Mouse (Mus musculus) embryonic facial prominence, embryonic 11.5 days (tissue): ENCODE measurements around the gene Strn3. TPM values are rescaled to one million over a fixed set of nuclear protein-coding genes. Genes with fewer than 3 reads are reported as not detected.

Experiments
- ATAC-seq: fragments of 200-750 bp; cut with Nextera tagmentation; replicated peaks from 2 replicates; pipeline ENCODE4 v1.8.0; 2017; ENCODE audit warnings: low read depth; ENCODE audit not compliant: insufficient number of reproducible peaks, low FRiP score, low TSS enrichment
- DNase-seq: peaks from one replicate; pipeline ENCODE4 v3.0.0-alpha.2; 2015; ENCODE audit warnings: low spot score
- H3K27ac ChIP-seq: fragments of 300-500 bp; sonication (generic); replicated peaks from 2 replicates; pipeline ENCODE4 v1.5.1; 2014; ENCODE audit warnings: mild to moderate bottlenecking, low read depth, low read length, control low read depth
- H3K27me3 ChIP-seq: fragments of 300-500 bp; sonication (generic); 2 replicates; pipeline ENCODE4 v1.6.1; 2014; ENCODE audit warnings: mild to moderate bottlenecking, low read length, moderate library complexity, mixed read lengths; ENCODE audit not compliant: control insufficient read depth, insufficient read depth
- H3K36me3 ChIP-seq: fragments of 300-500 bp; sonication (generic); replicated peaks from 2 replicates; pipeline ENCODE4 v1.6.1; 2014; ENCODE audit warnings: low read depth, mild to moderate bottlenecking, low read length, moderate library complexity, mixed read lengths; ENCODE audit not compliant: control insufficient read depth, insufficient read depth
- H3K4me1 ChIP-seq: fragments of 300-500 bp; sonication (generic); 2 replicates; pipeline ENCODE4 v1.6.1; 2014; ENCODE audit warnings: low read length, mixed read lengths; ENCODE audit not compliant: control insufficient read depth, insufficient read depth
- H3K4me2 ChIP-seq: fragments of 300-500 bp; sonication (generic); 2 replicates; pipeline ENCODE4 v1.6.1; 2014; ENCODE audit warnings: low read depth, mild to moderate bottlenecking, control low read depth, low read length, moderate library complexity
- H3K4me3 ChIP-seq: fragments of 300-500 bp; sonication (generic); 2 replicates; pipeline ENCODE4 v1.5.1; 2014; ENCODE audit warnings: low read depth, low read length, control low read depth
- H3K9ac ChIP-seq: fragments of 300-500 bp; sonication (generic); replicated peaks from 2 replicates; pipeline ENCODE4 v1.6.1; 2014; ENCODE audit warnings: mild to moderate bottlenecking, control low read depth, low read length
- H3K9me3 ChIP-seq: fragments of 300-500 bp; sonication (generic); replicated peaks from 2 replicates; pipeline ENCODE4 v1.6.1; 2016; ENCODE audit warnings: mild to moderate bottlenecking, low read length, inconsistent platforms, mixed read lengths; ENCODE audit not compliant: control insufficient read depth
- WGBS: fragments of 180-500 bp; shearing (Covaris S2); extraction: QIAGEN DNeasy Blood & Tissue Kit; methylation state at CpG from one replicate; pipeline ENCODE4 v1.1.7; 2014; 5-methylcytosine and 5-hydroxymethylcytosine counted together
- polyA plus RNA-seq: library from polyadenylated mRNA; unstranded; fragments of >200 nt; fragmentation: Nextera tagmentation; extraction: Ambion mirVana; gene quantifications from 2 replicates; pipeline ENCODE4 v1.2.1, GENCODE M21; 2014

Strn3 gene
- polyA plus RNA-seq, 1 experiment from 2014 or later: 60.3 TPM

DNA sequence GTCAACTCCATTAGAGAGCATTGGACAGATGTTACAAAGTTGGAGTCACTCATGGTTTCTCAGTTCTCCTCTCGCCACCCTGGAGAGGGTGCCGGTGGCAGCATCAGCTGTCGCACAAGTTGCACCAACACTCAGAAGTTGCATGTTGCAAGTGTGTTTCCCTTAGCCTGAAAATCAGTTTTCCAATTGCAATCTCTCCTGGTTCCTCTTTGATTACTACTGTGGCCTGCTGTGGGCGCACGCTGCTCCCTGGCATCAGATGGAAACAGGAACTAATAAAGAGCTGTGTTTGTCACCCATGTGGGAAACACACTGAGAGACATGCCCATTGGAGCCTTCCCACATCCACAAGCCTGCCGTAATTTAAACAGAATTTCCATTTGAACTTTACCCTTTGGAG lies 26.9 kb upstream of the Strn3 start:
- H3K9ac ChIP-seq: no peak overlapping the region
- 84% methylated on average over 6 of the region's 6 CpGs for WGBS
- no peak overlapping the region for H3K4me3 ChIP-seq
- ATAC-seq (no peak), DNase-seq (no peak)
- no peak overlapping the region for H3K4me2 ChIP-seq
- no peaks in the 10 kb centered on the region for H3K9me3 ChIP-seq
- H3K27ac ChIP-seq: no peak overlapping the region
- no peaks in the 10 kb centered on the region for H3K4me1 ChIP-seq
- H3K36me3 ChIP-seq: no peaks in the 10 kb centered on the region
- H3K27me3 ChIP-seq: no peaks in the 10 kb centered on the region

DNA sequence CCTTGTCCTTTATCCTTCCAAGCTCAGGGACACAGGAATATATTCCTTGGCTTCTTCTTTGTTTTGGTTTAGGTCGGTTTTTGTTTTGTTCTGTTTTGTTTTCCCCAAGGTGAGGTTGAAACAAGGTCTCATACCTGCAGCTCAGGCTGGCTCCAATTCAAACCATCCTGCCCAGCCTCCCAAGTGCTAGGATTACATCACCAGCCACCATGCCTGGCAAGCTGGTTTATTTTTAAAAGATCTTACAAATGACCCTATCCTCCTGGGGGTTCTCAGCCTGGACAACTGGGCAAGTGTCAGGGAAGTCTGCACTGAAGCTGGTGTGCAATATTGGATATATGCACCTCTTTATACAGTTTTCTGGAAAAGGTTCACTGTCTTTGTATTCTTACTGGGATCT lies 21.0 kb upstream of the Strn3 start:
- WGBS: 72% methylated on average over 1 of the region's 1 CpGs
- no peaks in the 10 kb centered on the region for H3K4me1 ChIP-seq
- H3K27me3 ChIP-seq: no peaks in the 10 kb centered on the region
- H3K9ac ChIP-seq: no peak overlapping the region
- DNase-seq (no peak), ATAC-seq (no peak)
- H3K4me3 ChIP-seq: no peak overlapping the region
- no peak overlapping the region for H3K4me2 ChIP-seq
- no peak overlapping the region for H3K27ac ChIP-seq
- H3K9me3 ChIP-seq: no peaks in the 10 kb centered on the region
- H3K36me3 ChIP-seq: no peaks in the 10 kb centered on the region

DNA sequence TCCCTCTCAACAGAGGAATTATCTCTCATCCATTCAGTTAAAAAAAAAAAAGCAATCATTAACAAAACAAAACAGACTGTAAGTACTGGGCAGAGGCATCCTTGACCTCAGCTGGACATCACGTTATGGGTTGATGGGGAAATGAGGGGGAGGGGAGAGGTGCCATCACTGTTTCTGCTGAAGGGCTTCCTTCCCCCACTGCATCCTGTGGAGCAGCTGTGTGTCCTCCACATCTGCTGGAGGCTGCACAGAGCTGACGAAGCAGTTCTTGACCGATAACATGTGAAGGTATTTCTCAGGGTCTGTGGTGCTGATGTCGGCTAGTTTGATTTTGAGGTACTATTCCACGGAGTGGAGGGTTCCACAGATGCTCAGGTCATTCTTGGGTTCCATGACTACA lies 18.5 kb upstream of the Strn3 start:
- DNase-seq (no peak), ATAC-seq (no peak)
- Histone ChIP-seq H3K4me2 (no peak overlapping the region), H3K27ac (no peak overlapping the region), H3K9me3 (no peaks in the 10 kb centered on the region), H3K9ac (no peak overlapping the region), H3K36me3 (no peaks in the 10 kb centered on the region), H3K27me3 (no peaks in the 10 kb centered on the region), H3K4me1 (no peaks in the 10 kb centered on the region), H3K4me3 (no peak overlapping the region)
- 59% methylated on average over 5 of the region's 5 CpGs for WGBS

DNA sequence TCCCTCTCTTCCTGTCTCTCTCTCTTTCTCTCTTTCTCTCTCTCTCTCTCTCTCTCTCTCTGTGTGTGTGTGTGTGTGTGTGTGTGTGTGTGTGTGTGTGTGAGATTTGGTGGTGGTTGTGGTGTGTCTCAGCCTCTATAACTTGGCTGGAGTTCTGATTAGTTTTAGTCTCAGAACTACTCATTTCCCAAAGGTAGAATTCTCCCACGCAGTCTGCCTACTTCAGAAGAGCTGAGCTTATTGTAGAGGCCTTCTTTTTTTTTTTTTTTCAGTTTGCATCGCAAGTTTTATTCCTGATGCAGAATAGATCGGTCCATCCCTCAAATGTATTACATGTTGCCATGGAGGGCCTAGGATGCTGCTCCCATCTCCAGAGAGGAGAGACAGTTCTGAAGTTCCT lies 18.0 kb upstream of the Strn3 start:
- Histone ChIP-seq H3K4me3 (no peak overlapping the region), H3K9me3 (no peaks in the 10 kb centered on the region)

DNA sequence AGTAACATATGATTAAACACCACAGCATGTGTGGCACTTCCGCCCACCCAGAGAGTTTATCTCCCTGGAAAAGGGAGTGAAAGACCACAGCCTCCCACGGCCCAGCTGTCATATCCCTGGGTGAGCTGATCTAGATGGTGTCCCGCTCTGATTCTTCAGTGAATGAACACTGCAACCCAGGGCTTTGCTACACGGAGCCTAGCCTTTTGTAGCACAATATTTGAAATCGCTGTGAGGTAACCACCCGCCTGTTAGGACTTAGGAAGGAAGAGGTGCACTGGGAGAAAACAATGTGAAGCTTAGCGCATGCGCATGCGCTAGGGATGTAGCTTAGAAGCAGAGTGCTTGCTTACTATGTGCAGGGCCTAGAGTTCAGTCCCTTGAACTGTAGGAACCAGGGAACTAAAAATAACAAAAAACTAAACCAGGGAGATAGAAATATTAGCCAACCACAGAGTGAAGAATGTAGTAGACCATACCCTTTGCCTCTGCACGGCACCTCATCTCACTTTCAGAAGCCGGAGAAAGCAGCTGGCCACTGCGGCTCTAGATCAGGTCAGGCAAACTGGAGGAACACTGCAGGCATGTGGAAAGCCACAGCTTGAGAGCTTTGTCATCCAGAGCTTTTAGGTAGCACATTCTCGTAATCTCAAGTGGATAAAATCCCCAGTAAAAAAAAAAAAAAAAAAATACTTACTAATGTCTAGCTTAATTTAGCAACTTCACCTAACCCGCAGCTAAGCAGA lies 17.4 kb upstream of the Strn3 start:
- no peaks in the 10 kb centered on the region for H3K9me3 ChIP-seq
- H3K4me1 ChIP-seq: no peaks in the 10 kb centered on the region
- no peak overlapping the region for H3K4me3 ChIP-seq
- H3K36me3 ChIP-seq: no peaks in the 10 kb centered on the region
- no peak overlapping the region for H3K27ac ChIP-seq
- WGBS: 70% methylated on average over 14 of the region's 14 CpGs
- H3K9ac ChIP-seq: no peak overlapping the region
- H3K4me2 ChIP-seq: no peak overlapping the region
- ATAC-seq (no peak), DNase-seq (no peak)
- no peaks in the 10 kb centered on the region for H3K27me3 ChIP-seq

More for the DNA sequence above, 18.0 kb upstream of the Strn3 start:
- ATAC-seq: no peak
- no peak for DNase-seq
- Histone ChIP-seq H3K36me3 (no peaks in the 10 kb centered on the region), H3K9ac (no peak overlapping the region), H3K27me3 (no peaks in the 10 kb centered on the region), H3K4me1 (no peaks in the 10 kb centered on the region), H3K4me2 (no peak overlapping the region), H3K27ac (no peak overlapping the region)
- 76% methylated on average over 3 of the region's 3 CpGs for WGBS

DNA sequence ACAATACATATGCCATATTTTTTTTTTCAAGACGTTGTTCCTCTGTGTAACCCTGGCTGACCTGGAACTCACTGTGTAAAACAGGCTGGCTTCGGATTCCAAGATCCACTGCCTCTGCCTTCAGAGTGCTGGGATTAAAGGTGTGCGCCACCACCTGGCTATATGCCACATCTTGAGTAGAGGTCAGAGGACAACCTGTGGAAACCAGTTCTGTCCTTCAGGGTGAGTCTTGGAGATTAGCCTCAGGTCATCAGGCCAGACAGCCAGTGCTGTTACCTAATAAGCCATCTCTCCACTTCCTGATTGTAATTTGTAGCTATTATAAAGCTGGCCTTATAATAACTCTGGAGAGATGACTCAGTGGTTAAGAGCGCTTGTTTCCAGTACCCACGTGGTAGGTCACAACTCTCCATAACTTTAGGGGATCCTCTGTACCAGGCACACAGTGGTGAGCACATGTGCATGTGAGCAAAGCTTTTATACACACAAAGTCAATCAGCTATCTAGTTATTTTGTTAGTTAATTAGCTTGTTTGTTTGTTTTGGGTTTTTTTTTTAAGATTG lies 15.1 kb upstream of the Strn3 start:
- H3K27me3 ChIP-seq: no peaks in the 10 kb centered on the region
- H3K4me3 ChIP-seq: no peak overlapping the region
- no peaks in the 10 kb centered on the region for H3K9me3 ChIP-seq
- DNase-seq: no peak
- H3K4me1 ChIP-seq: no peaks in the 10 kb centered on the region
- H3K4me2 ChIP-seq: no peak overlapping the region
- 80% methylated on average over 5 of the region's 5 CpGs for WGBS
- no peak overlapping the region for H3K9ac ChIP-seq
- no peak for ATAC-seq
- H3K36me3 ChIP-seq: no peaks in the 10 kb centered on the region
- no peak overlapping the region for H3K27ac ChIP-seq

DNA sequence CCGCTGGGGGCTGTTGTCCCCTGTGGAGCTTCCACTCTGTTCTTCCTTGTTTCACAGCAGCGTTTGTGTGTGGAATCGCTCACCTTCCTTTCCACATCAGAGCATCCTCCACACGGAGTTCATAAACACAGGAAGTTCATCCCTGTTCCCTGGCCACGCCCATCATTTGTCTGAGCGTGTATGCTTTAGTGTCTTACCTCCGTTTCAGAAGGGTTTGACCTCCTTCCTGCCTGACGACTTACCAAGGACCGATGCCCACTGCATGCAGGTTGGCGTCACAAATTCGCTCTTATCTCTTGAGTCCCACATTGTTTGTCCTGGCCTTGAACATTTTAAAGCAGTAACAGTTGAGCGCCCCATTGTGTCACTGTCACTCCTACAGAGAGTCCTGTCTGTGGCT lies 14.1 kb upstream of the Strn3 start:
- Histone ChIP-seq H3K4me1 (no peaks in the 10 kb centered on the region), H3K27ac (no peak overlapping the region), H3K9me3 (no peaks in the 10 kb centered on the region), H3K4me3 (no peak overlapping the region), H3K36me3 (no peaks in the 10 kb centered on the region), H3K9ac (no peak overlapping the region), H3K4me2 (no peak overlapping the region), H3K27me3 (no peaks in the 10 kb centered on the region)
- DNase-seq (no peak), ATAC-seq (no peak)
- 85% methylated on average over 12 of the region's 12 CpGs for WGBS

DNA sequence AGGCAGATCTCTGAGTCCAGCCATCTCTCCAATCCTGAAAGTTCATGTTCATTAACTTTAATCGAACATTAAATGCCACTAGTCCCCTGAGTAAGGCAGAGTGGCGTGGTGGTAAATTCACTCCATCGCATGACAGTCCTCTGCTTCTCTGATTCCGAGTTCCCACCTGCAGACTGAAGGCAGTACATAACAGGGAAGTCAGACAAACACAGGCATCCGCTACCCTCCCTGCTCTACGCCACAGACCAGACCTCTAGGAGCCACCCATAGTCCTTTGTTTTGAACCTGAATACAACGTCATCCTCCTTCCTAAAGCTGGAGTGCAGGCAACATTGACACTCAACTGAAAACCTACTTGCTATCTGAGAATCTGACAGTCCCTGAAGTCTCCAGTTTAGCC lies 12.9 kb upstream of the Strn3 start:
- no peak overlapping the region for H3K4me2 ChIP-seq
- H3K27me3 ChIP-seq: no peaks in the 10 kb centered on the region
- no peaks in the 10 kb centered on the region for H3K4me1 ChIP-seq
- no peak overlapping the region for H3K27ac ChIP-seq
- no peak for ATAC-seq
- H3K9ac ChIP-seq: no peak overlapping the region
- WGBS: 73% methylated on average over 7 of the region's 7 CpGs
- H3K36me3 ChIP-seq: no peaks in the 10 kb centered on the region
- H3K4me3 ChIP-seq: no peak overlapping the region
- H3K9me3 ChIP-seq: no peaks in the 10 kb centered on the region
- no peak for DNase-seq
